Mouse (Mus musculus) urinary bladder, adult 18-20 months (tissue): ENCODE measurements around the gene Prmt3.
A peak's percentile ranks its signal among the peaks of the same experiment; 100 is the strongest.

Source experiments
- DNase-seq, 2 experiments: peaks; one replicate each; pipeline ENCODE4 v3.0.0; 2022; ENCODE audit warnings: low spot score in 2 of 2, mixed read lengths in 2 of 2

The Prmt3 gene

GRCm38 (mm10) chr7:49857347-49857746, 79.2 kb downstream of the Prmt3 start:
- DNase-seq = no peak

GRCm38 (mm10) chr7:49858257-49858656, 80.1 kb downstream of the Prmt3 start:
- no peak for DNase-seq

- DNase-seq = no peak
Measured at GRCm38 (mm10) chr7:49859820-49860219, 81.7 kb downstream of the Prmt3 start.

- no peak for DNase-seq
Measured at GRCm38 (mm10) chr7:49861196-49861595, 83.0 kb downstream of the Prmt3 start.

GRCm38 (mm10) chr7:49863753-49864152, 85.6 kb downstream of the Prmt3 start:
- DNase-seq = no peak

- DNase-seq = no peak
Measured at GRCm38 (mm10) chr7:49869656-49870055, 91.5 kb downstream of the Prmt3 start.

- DNase-seq = no peak
Measured at GRCm38 (mm10) chr7:49870276-49870675, 92.1 kb downstream of the Prmt3 start.

GRCm38 (mm10) chr7:49877307-49877706, 99.2 kb downstream of the Prmt3 start:
- DNase-seq = no peak

GRCm38 (mm10) chr7:49879051-49879450, 100.9 kb downstream of the Prmt3 start:
- DNase-seq = no peak

GRCm38 (mm10) chr7:49879998-49880707, 102.0 kb downstream of the Prmt3 start:
- DNase-seq = no peak

GRCm38 (mm10) chr7:49882288-49882687, 104.1 kb downstream of the Prmt3 start:
- peak; percentile 22 to 35 for DNase-seq

GRCm38 (mm10) chr7:49882694-49883389, 104.7 kb downstream of the Prmt3 start:
- DNase-seq = no peak

GRCm38 (mm10) chr7:49887776-49888390, 109.7 kb downstream of the Prmt3 start:
- DNase-seq = no peak

GRCm38 (mm10) chr7:49894786-49895185, 116.6 kb downstream of the Prmt3 start:
- no peak for DNase-seq

- DNase-seq = no peak
Measured at GRCm38 (mm10) chr7:49895296-49895695, 117.2 kb downstream of the Prmt3 start.

GRCm38 (mm10) chr7:49902003-49902552, 123.9 kb downstream of the Prmt3 start:
- DNase-seq = no peak

GRCm38 (mm10) chr7:49907191-49908171, 129.3 kb downstream of the Prmt3 start:
- no peak for DNase-seq
